Mouse (Mus musculus) stomach, embryonic 16.5 days (tissue): ENCODE data around the gene Ankrd1. TPM values are rescaled to one million over a fixed set of nuclear protein-coding genes. Genes with fewer than 3 reads are reported as not detected.

Experiments used
- ATAC-seq: fragments of 200-750 bp; cut with Nextera tagmentation; 2 replicates; pipeline ENCODE4 v1.8.0; 2017; ENCODE audit warnings: moderate number of reproducible peaks, moderate TSS enrichment; ENCODE audit not compliant: insufficient read depth, low FRiP score
- H3K27ac ChIP-seq: fragments of 300-500 bp; sonication (generic); 2 replicates; pipeline ENCODE4 v1.5.1; 2014; ENCODE audit warnings: low read length
- H3K27me3 ChIP-seq: fragments of 300-500 bp; sonication (generic); 2 replicates; pipeline ENCODE4 v1.6.1; 2014; ENCODE audit warnings: low read length, control low read depth, mixed read lengths; ENCODE audit not compliant: control insufficient read depth, insufficient read depth
- H3K36me3 ChIP-seq: fragments of 300-500 bp; sonication (generic); 2 replicates; pipeline ENCODE4 v1.6.1; 2014; ENCODE audit warnings: low read length; ENCODE audit not compliant: control insufficient read depth, insufficient read depth
- H3K4me1 ChIP-seq: fragments of 300-500 bp; sonication (generic); 2 replicates; pipeline ENCODE4 v1.6.1; 2014; ENCODE audit warnings: low read length, control low read depth, mixed read lengths; ENCODE audit not compliant: control insufficient read depth, insufficient read depth
- H3K4me2 ChIP-seq: fragments of 300-500 bp; sonication (generic); 2 replicates; pipeline ENCODE4 v1.6.1; 2014; ENCODE audit warnings: low read depth, low read length, mixed read lengths
- H3K4me3 ChIP-seq: fragments of 300-500 bp; sonication (generic); replicated peaks from 2 replicates; pipeline ENCODE4 v1.5.1; 2014; ENCODE audit warnings: mild to moderate bottlenecking, low read length
- H3K9ac ChIP-seq: fragments of 300-500 bp; sonication (generic); 2 replicates; pipeline ENCODE4 v1.6.1; 2014; ENCODE audit warnings: low read length
- H3K9me3 ChIP-seq: fragments of 300-500 bp; sonication (generic); replicated peaks from 2 replicates; pipeline ENCODE4 v1.6.1; 2016; ENCODE audit warnings: low read length, control low read depth; ENCODE audit not compliant: control insufficient read depth
- WGBS: fragments of 180-500 bp; shearing (Covaris S2); extraction: QIAGEN DNeasy Blood & Tissue Kit; methylation state at CpG from one replicate; pipeline ENCODE4 v1.1.7; 2014; 5-methylcytosine and 5-hydroxymethylcytosine counted together
- polyA plus RNA-seq: library from polyadenylated mRNA; unstranded; fragments of >200 nt; fragmentation: Nextera tagmentation; extraction: Ambion mirVana; gene quantifications from 2 replicates; pipeline ENCODE4 v1.2.1, GENCODE M21; 2015

Ankrd1 gene
- polyA plus RNA-seq, 1 experiment from 2014 or later = 0.50 TPM

- Histone ChIP-seq H3K4me3 (no peak overlapping the region), H3K9ac (no peak overlapping the region), H3K9me3 (no peaks in the 10 kb centered on the region), H3K4me2 (no peak overlapping the region), H3K27me3 (no peaks in the 10 kb centered on the region), H3K36me3 (no peaks in the 10 kb centered on the region), H3K27ac (no peak overlapping the region), H3K4me1 (no peaks in the 10 kb centered on the region)
- WGBS = 81% methylated on average over 2 of the region's 2 CpGs
- ATAC-seq = no peak
Observed at GRCm38 (mm10) chr19:36143571-36143970, 23.7 kb upstream of the Ankrd1 start.

DNA sequence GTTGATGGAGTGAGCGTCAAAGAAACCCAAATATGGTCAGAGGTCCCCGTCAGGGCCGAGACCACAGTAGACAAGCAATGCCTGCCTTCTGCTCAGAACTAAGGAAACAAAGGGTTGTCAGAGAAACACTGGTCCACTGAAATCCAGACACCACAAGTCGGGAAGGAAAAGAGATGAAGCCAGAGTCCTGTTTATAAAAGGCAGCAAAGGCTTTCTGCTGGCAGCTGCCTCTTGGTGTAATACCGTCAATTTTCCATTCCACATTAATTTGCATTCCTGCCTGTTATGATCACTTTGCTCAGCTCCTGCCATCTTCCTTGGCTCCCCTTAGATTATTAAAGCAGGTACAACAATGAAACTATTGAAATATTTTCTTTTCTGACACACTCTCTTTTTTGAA, 13.8 kb upstream of the Ankrd1 start:
- H3K4me1 ChIP-seq = 0 out of 2 replicates have a peak, but pooled peaks cover 5% of the 10 kb centered on the region
- no peak overlapping the region for H3K9ac ChIP-seq
- H3K27me3 ChIP-seq = no peaks in the 10 kb centered on the region
- no peak; the same call in 1 of the 2 replicates for ATAC-seq
- H3K4me2 ChIP-seq = no peak overlapping the region
- no peak overlapping the region for H3K4me3 ChIP-seq
- no peaks in the 10 kb centered on the region for H3K36me3 ChIP-seq
- 29% methylated on average over 5 of the region's 5 CpGs for WGBS
- no peaks in the 10 kb centered on the region for H3K9me3 ChIP-seq
- peak overlapping the region; percentile 36; the same call in 1 of the 2 replicates for H3K27ac ChIP-seq

DNA sequence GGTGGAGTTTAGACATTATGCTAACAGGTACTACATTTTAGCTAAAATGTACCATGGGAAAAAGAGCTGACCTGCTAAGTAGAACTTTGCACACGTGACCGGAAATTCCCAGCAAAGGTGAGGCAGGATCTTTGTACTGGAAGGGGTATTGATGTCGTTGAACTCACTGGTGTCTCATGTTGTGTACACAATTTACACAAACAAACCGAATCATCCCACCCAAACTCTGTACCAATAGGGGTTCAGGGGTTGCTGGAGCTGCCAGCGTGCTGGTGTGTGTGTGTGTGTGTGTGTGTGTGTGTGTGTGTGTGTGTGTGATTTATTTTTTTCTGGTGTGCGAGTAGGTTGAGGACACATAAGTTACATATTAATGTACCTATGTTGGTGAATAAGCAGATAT, 13.2 kb upstream of the Ankrd1 start:
- Histone ChIP-seq H3K27ac (no peak overlapping the region; the same call in 1 of the 2 replicates), H3K27me3 (no peaks in the 10 kb centered on the region), H3K36me3 (no peaks in the 10 kb centered on the region), H3K4me1 (0 out of 2 replicates have a peak, but pooled peaks cover 5% of the 10 kb centered on the region), H3K4me2 (no peak overlapping the region), H3K9me3 (no peaks in the 10 kb centered on the region), H3K4me3 (no peak overlapping the region), H3K9ac (no peak overlapping the region)
- no peak for ATAC-seq
- WGBS = 77% methylated on average over 6 of the region's 6 CpGs

- no peaks in the 10 kb centered on the region for H3K27me3 ChIP-seq
- no peak overlapping the region for H3K9ac ChIP-seq
- no peaks in the 10 kb centered on the region for H3K36me3 ChIP-seq
- H3K4me2 ChIP-seq = no peak overlapping the region
- H3K9me3 ChIP-seq = no peaks in the 10 kb centered on the region
- H3K27ac ChIP-seq = no peak overlapping the region
- no peak overlapping the region for H3K4me3 ChIP-seq
- no peak for ATAC-seq
- 54% methylated on average over 6 of the region's 6 CpGs for WGBS
- H3K4me1 ChIP-seq = 0 out of 2 replicates have a peak, but pooled peaks cover 5% of the 10 kb centered on the region
Observed at GRCm38 (mm10) chr19:36131990-36132389, 12.1 kb upstream of the Ankrd1 start.

- H3K4me1 ChIP-seq = 0 out of 2 replicates have a peak, but pooled peaks cover 5% of the 10 kb centered on the region
- no peaks in the 10 kb centered on the region for H3K27me3 ChIP-seq
- 41% methylated on average over 2 of the region's 2 CpGs for WGBS
- no peak for ATAC-seq
- H3K4me2 ChIP-seq = no peak overlapping the region
- H3K4me3 ChIP-seq = no peak overlapping the region
- H3K9ac ChIP-seq = no peak overlapping the region
- H3K9me3 ChIP-seq = no peaks in the 10 kb centered on the region
- no peak overlapping the region for H3K27ac ChIP-seq
- no peaks in the 10 kb centered on the region for H3K36me3 ChIP-seq
Observed at GRCm38 (mm10) chr19:36130181-36130580, 10.3 kb upstream of the Ankrd1 start.

DNA sequence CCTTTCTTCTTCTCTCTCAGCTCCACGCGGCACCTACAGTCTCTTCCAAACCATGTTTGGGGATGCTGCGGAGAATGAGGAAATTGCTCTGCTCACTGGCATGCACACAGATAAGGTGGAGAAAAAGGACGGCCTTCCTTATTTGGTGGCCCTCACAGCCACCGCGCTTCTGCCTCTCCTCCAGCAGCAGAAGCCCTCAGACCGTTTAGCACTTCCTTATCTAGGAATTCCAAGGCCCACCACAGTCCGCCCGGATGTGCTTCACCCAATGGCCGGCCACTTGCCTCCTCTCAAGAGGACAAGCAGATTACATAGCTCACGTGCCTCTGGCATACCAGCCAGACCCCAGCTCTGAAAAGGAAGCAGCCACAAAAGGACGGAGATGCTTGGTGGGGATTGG, 9.7 kb upstream of the Ankrd1 start:
- Histone ChIP-seq H3K4me3 (no peak overlapping the region; the same call in 1 of the 2 replicates), H3K9me3 (no peaks in the 10 kb centered on the region), H3K27me3 (no peaks in the 10 kb centered on the region), H3K9ac (no peak overlapping the region; the same call in none of the 2 replicates), H3K4me2 (peak overlapping the region; percentile 45), H3K4me1 (0 out of 2 replicates have a peak, but pooled peaks cover 5% of the 10 kb centered on the region), H3K27ac (0 out of 2 replicates have a peak overlapping the region, but pooled peaks have one; percentile 37), H3K36me3 (no peaks in the 10 kb centered on the region)
- 17% methylated on average over 12 of the region's 12 CpGs for WGBS
- ATAC-seq = peak; percentile 62; the same call in 1 of the 2 replicates

DNA sequence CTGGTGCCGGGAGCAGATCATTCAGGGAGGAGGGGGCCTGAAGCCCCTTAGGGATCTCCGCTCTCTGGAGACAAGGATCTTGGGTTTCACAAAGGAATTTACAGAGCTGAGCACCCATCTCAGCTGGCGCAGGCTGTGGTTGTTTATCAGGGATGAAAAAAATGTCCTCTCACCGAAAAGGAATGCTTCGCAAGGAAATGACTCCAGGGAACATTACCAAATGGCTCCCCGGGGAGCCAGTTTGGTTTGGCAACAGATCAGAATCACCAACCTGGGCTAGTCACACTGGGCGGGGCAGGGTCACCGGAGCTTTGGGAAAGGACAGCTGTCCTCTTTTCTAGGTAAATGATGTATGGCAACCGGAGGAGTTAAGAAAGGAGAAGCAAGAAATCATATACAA, 9.3 kb upstream of the Ankrd1 start:
- Histone ChIP-seq H3K9me3 (peaks cover under 1% of the 10 kb centered on the region; the same call in 1 of the 2 replicates), H3K9ac (peak overlapping the region; percentile 11; the same call in 1 of the 2 replicates), H3K36me3 (no peaks in the 10 kb centered on the region), H3K4me2 (peak overlapping the region; percentile 45), H3K27ac (peak overlapping the region; percentile 37), H3K27me3 (no peaks in the 10 kb centered on the region), H3K4me3 (no peak overlapping the region; the same call in 1 of the 2 replicates), H3K4me1 (0 out of 2 replicates have a peak, but pooled peaks cover 5% of the 10 kb centered on the region)
- ATAC-seq = peak; percentile 33; the same call in 1 of the 2 replicates
- 11% methylated on average over 9 of the region's 9 CpGs for WGBS

DNA sequence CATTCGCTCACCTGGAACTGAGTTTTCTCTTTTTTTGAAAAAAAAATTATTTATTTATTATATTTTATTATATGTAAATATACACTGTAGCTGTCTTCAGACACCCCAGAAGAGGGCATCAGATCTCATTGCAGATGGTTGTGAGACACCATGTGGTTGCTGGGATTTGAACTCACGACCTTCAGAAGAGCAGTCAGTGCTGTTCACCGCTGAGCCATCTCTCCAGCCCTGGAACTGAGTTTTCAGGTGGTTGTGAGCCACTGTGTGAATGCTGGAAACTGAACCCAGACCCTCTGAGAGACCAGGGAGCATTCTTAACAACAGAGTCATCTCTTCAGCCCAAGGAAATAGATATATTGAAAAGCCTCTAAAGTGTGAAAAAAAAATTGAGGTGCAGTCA, 8.5 kb upstream of the Ankrd1 start:
- Histone ChIP-seq H3K9ac (no peak overlapping the region), H3K9me3 (peaks cover 8% of the 10 kb centered on the region; the same call in 1 of the 2 replicates), H3K27ac (no peak overlapping the region), H3K4me3 (no peak overlapping the region), H3K4me2 (no peak overlapping the region), H3K4me1 (0 out of 2 replicates have a peak, but pooled peaks cover 5% of the 10 kb centered on the region), H3K27me3 (no peaks in the 10 kb centered on the region), H3K36me3 (no peaks in the 10 kb centered on the region)
- 92% methylated on average over 3 of the region's 3 CpGs for WGBS
- no peak for ATAC-seq

DNA sequence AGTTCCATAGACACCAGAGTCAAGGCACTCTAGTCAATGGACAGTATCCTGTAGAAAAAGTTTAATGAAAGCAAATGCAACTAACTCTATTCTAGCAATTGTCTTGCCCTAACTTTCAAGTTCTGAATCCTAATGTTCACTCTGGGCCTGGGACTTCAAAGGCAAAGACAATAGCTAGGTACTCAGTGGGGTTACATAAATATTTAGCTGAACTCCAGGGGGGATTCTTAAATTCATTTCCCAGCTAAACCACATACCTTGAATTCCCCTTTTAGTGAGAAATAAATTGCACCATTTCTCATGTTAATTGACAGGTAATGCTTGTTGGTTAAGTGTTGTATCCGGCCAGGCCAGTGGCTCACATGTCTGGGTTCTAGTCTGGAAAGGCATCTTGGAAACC, 4.3 kb upstream of the Ankrd1 start:
- no peak overlapping the region for H3K4me2 ChIP-seq
- H3K36me3 ChIP-seq = no peaks in the 10 kb centered on the region
- ATAC-seq = no peak
- no peak overlapping the region for H3K4me3 ChIP-seq
- H3K27ac ChIP-seq = no peak overlapping the region
- H3K9me3 ChIP-seq = peaks cover 10% of the 10 kb centered on the region; the same call in 1 of the 2 replicates
- H3K27me3 ChIP-seq = no peaks in the 10 kb centered on the region
- 29% methylated on average over 1 of the region's 1 CpGs for WGBS
- H3K4me1 ChIP-seq = 0 out of 2 replicates have a peak, but pooled peaks cover 1% of the 10 kb centered on the region
- H3K9ac ChIP-seq = no peak overlapping the region
